Mouse (Mus musculus): ENCODE results near the gene Hacl1. TPM values are rescaled to one million over a fixed set of nuclear protein-coding genes. Genes with fewer than 3 reads are reported as not detected.

The Hacl1 gene
- total and polyA plus RNA-seq, 2 experiments = 631 to 647 TPM

DNA sequence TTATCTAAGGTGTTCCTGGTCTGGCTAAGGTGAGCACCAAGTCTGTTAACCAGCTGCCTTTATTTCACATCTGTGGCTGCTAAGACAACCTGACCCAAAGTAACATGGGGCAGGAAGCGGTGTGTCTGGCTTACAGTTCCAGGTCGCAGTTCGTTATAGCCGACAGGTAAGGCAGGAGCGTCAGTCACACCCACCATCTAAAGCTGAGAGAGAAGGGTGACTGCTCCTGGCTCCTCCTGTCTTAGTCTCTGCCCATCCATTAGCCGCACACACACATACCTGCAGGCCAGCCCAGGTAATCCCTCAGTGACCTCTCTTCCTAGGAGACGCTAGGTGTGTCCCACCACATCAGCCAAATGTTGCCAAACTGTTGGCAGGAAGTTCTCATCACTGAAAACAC, 15.3 kb upstream of the Hacl1 start:
- TF ChIP-seq CTCF (IDR thresholded peaks at IDR 0.05; ENCODE audit: low read depth, low read length) (no peak), POLR2A (IDR thresholded peaks at IDR 0.05; ENCODE audit: extremely low read depth, insufficient read depth, low read length) (no peak)
- no peaks in the 10 kb centered on the region for H3K36me3 ChIP-seq (ENCODE audit: control insufficient read depth, insufficient read depth, low read length)
- H3K27ac ChIP-seq (replicated peaks; ENCODE audit: insufficient read depth, low read depth, low read length) = no peak overlapping the region
- peaks cover 40% of the 10 kb centered on the region for H3K79me2 ChIP-seq (ENCODE audit: control insufficient read depth, insufficient read depth, low read length)
- DNase-seq (ENCODE audit: extremely low read depth, low read depth, low spot score) = no peak
- no peaks in the 10 kb centered on the region for H3K27me3 ChIP-seq (ENCODE audit: control insufficient read depth, insufficient read depth, low read length)
- H3K4me3 ChIP-seq (ENCODE audit: insufficient read depth, low read depth, low read length) = no peak overlapping the region
- H3K4me1 ChIP-seq (ENCODE audit: control insufficient read depth, insufficient read depth, low read length) = peaks cover 14% of the 10 kb centered on the region
- no peak overlapping the region for H3K9ac ChIP-seq (ENCODE audit: low read depth, low read length)
- WGBS = 64% methylated on average over 7 of the region's 7 CpGs

DNA sequence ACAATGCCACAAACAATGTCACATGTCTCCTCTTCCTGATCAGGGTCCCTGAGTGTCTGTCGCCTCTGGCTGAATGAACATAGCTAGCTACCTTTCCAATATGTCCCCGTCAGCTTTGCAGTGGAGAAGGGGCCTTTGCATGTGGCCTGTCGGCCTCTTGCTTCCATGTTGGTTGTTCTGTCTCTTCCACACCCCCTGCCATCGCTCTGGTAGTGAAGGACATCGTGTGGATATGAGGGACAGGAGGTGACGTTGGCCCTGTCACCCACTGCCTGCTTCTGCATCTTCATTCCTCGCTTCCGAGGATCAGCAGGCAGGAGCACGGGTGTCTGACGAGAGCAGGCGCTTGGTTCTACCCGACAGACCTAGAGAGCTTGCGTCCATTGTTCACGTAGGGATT, 14.3 kb upstream of the Hacl1 start:
- H3K4me1 ChIP-seq (ENCODE audit: control insufficient read depth, insufficient read depth, low read length) = peaks cover 13% of the 10 kb centered on the region
- no peak overlapping the region for H3K4me3 ChIP-seq (ENCODE audit: insufficient read depth, low read depth, low read length)
- DNase-seq (ENCODE audit: extremely low read depth, low read depth, low spot score) = no peak
- H3K36me3 ChIP-seq (ENCODE audit: control insufficient read depth, insufficient read depth, low read length) = no peaks in the 10 kb centered on the region
- peaks cover 43% of the 10 kb centered on the region for H3K79me2 ChIP-seq (ENCODE audit: control insufficient read depth, insufficient read depth, low read length)
- H3K9ac ChIP-seq (ENCODE audit: low read depth, low read length) = no peak overlapping the region
- H3K27me3 ChIP-seq (ENCODE audit: control insufficient read depth, insufficient read depth, low read length) = no peaks in the 10 kb centered on the region
- TF ChIP-seq CTCF (IDR thresholded peaks at IDR 0.05; ENCODE audit: low read depth, low read length) = no peak
- no peak for TF ChIP-seq POLR2A (IDR thresholded peaks at IDR 0.05; ENCODE audit: extremely low read depth, insufficient read depth, low read length)
- 90% methylated on average over 14 of the region's 14 CpGs for WGBS
- H3K27ac ChIP-seq (replicated peaks; ENCODE audit: insufficient read depth, low read depth, low read length) = no peak overlapping the region

DNA sequence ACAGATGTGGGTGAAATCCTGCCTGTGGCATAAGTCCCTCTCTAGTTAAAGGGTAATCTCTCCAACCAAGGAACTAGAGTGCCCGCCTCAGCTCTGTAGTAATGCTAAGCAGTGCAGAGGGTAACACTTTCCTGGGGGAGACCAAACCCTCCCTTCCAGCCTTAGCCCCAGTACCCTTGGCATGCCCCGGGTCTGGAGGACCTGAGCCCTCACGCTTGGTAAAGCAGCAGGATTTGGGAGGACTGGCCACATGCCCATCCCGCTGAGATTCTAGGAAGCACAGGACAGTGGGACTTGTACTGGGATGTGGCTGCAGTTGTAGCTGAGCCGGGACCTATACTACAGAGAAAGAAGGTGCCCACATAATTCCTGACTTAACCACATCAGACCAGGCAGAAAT, 13.7 kb upstream of the Hacl1 start:
- Histone ChIP-seq H3K27ac (replicated peaks; ENCODE audit: insufficient read depth, low read depth, low read length) (no peak overlapping the region), H3K27me3 (ENCODE audit: control insufficient read depth, insufficient read depth, low read length) (no peaks in the 10 kb centered on the region), H3K4me3 (ENCODE audit: insufficient read depth, low read depth, low read length) (no peak overlapping the region), H3K9ac (ENCODE audit: low read depth, low read length) (peak overlapping the region; percentile 36; the same call in 1 of the 2 replicates), H3K79me2 (ENCODE audit: control insufficient read depth, insufficient read depth, low read length) (peaks cover 43% of the 10 kb centered on the region), H3K36me3 (ENCODE audit: control insufficient read depth, insufficient read depth, low read length) (no peaks in the 10 kb centered on the region), H3K4me1 (ENCODE audit: control insufficient read depth, insufficient read depth, low read length) (peaks cover 13% of the 10 kb centered on the region)
- no peak for DNase-seq (ENCODE audit: extremely low read depth, low read depth, low spot score)
- TF ChIP-seq POLR2A (IDR thresholded peaks at IDR 0.05; ENCODE audit: extremely low read depth, insufficient read depth, low read length) = no peak
- TF ChIP-seq CTCF (IDR thresholded peaks at IDR 0.05; ENCODE audit: low read depth, low read length) = no peak
- WGBS = 34% methylated on average over 5 of the region's 5 CpGs

DNA sequence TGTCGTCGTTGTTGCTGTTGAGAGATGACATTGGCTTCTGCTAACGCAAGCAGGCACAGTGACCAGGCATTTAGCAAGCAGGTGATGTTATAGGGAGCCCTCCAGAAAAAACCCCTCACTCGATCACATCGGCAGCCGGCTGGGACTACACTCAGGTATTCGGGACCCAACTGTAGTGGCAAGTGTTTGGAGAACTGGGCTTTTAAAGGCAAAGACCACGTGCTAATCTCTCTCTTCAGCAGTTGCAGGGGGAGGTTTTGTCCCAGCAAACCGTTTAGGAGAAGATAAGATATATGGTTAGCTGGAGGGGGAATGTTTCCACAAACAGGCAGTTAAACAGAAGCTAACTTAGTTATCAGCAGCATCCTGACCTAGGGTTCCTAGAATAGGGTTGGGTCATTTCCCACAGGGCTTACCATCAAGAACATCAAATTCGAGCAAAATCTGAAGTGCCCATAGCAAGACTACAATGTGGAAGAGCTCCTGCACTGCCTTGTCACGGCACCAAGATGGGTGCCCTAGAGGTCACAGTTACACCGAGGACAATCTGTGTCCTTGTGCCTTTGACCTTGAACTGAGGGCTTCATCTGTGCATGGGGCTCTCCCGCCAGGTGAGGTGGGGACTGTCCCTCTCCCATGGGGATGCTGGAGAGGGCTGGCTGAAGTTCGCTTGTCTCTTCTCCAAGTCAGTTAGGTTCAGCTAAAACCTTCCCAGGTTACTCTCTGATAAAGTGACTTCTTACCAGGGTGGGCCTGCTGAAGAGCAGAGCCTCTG, 12.2 kb upstream of the Hacl1 start:
- H3K9ac ChIP-seq (ENCODE audit: low read depth, low read length) = no peak overlapping the region
- TF ChIP-seq CTCF (IDR thresholded peaks at IDR 0.05; ENCODE audit: low read depth, low read length) = no peak
- TF ChIP-seq POLR2A (IDR thresholded peaks at IDR 0.05; ENCODE audit: extremely low read depth, insufficient read depth, low read length) = no peak
- no peak overlapping the region for H3K4me3 ChIP-seq (ENCODE audit: insufficient read depth, low read depth, low read length)
- H3K79me2 ChIP-seq (ENCODE audit: control insufficient read depth, insufficient read depth, low read length) = peaks cover 36% of the 10 kb centered on the region
- peaks cover 8% of the 10 kb centered on the region for H3K4me1 ChIP-seq (ENCODE audit: control insufficient read depth, insufficient read depth, low read length)
- no peaks in the 10 kb centered on the region for H3K36me3 ChIP-seq (ENCODE audit: control insufficient read depth, insufficient read depth, low read length)
- no peak overlapping the region for H3K27ac ChIP-seq (replicated peaks; ENCODE audit: insufficient read depth, low read depth, low read length)
- no peak for DNase-seq (ENCODE audit: extremely low read depth, low read depth, low spot score)
- no peaks in the 10 kb centered on the region for H3K27me3 ChIP-seq (ENCODE audit: control insufficient read depth, insufficient read depth, low read length)
- WGBS = 65% methylated on average over 14 of the region's 14 CpGs

DNA sequence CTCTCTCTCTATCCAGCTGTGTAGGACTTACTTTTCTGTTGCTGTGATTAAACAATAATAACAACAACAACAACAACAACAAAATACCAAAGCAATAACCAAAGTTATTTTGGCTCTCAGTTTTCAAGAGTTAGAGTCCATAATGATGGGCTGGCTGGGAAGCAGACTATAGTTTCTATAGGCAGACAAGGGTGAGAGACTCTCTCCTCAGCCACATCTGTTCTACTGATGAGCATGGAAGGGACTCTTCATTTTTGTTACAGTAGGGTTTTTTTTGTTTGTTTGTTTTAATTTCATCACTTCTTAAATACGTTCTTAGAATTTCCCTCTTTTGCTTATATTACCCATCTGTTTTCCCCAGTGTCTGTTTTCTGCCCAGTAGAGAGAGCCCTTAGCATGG, 11.5 kb upstream of the Hacl1 start:
- peaks cover 34% of the 10 kb centered on the region for H3K79me2 ChIP-seq (ENCODE audit: control insufficient read depth, insufficient read depth, low read length)
- H3K36me3 ChIP-seq (ENCODE audit: control insufficient read depth, insufficient read depth, low read length) = no peaks in the 10 kb centered on the region
- H3K27ac ChIP-seq (replicated peaks; ENCODE audit: insufficient read depth, low read depth, low read length) = no peak overlapping the region
- TF ChIP-seq CTCF (IDR thresholded peaks at IDR 0.05; ENCODE audit: low read depth, low read length) = no peak
- TF ChIP-seq POLR2A (IDR thresholded peaks at IDR 0.05; ENCODE audit: extremely low read depth, insufficient read depth, low read length) = no peak
- H3K27me3 ChIP-seq (ENCODE audit: control insufficient read depth, insufficient read depth, low read length) = no peaks in the 10 kb centered on the region
- no peak for DNase-seq (ENCODE audit: extremely low read depth, low read depth, low spot score)
- H3K4me1 ChIP-seq (ENCODE audit: control insufficient read depth, insufficient read depth, low read length) = peaks cover 8% of the 10 kb centered on the region
- H3K9ac ChIP-seq (ENCODE audit: low read depth, low read length) = no peak overlapping the region
- WGBS = 49% methylated on average over 1 of the region's 1 CpGs
- H3K4me3 ChIP-seq (ENCODE audit: insufficient read depth, low read depth, low read length) = no peak overlapping the region

DNA sequence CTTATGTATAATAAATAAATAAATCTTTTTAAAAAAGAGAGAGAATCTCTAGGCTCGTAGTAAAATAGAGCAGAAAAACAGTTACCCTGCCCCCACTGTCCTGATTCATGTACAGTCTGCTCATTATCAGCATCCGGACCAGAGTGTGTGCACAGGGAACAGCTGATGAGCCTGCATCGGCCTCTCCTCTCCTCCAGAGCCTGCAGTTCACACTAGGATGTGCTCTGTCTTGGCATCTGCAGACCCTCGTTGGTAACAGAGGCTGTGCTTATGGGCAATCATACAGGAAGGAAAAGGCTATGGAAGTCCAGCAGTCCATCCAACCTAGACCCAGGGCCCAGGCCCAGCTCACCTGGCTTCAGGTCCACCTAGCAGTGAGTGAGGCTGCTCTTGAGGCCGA, 11.0 kb upstream of the Hacl1 start:
- no peaks in the 10 kb centered on the region for H3K36me3 ChIP-seq (ENCODE audit: control insufficient read depth, insufficient read depth, low read length)
- TF ChIP-seq CTCF (IDR thresholded peaks at IDR 0.05; ENCODE audit: low read depth, low read length) (no peak), POLR2A (IDR thresholded peaks at IDR 0.05; ENCODE audit: extremely low read depth, insufficient read depth, low read length) (no peak)
- no peak overlapping the region for H3K9ac ChIP-seq (ENCODE audit: low read depth, low read length)
- H3K27me3 ChIP-seq (ENCODE audit: control insufficient read depth, insufficient read depth, low read length) = no peaks in the 10 kb centered on the region
- 46% methylated on average over 5 of the region's 5 CpGs for WGBS
- no peak overlapping the region for H3K4me3 ChIP-seq (ENCODE audit: insufficient read depth, low read depth, low read length)
- peaks cover 8% of the 10 kb centered on the region for H3K4me1 ChIP-seq (ENCODE audit: control insufficient read depth, insufficient read depth, low read length)
- no peak overlapping the region for H3K27ac ChIP-seq (replicated peaks; ENCODE audit: insufficient read depth, low read depth, low read length)
- no peak for DNase-seq (ENCODE audit: extremely low read depth, low read depth, low spot score)
- peaks cover 31% of the 10 kb centered on the region for H3K79me2 ChIP-seq (ENCODE audit: control insufficient read depth, insufficient read depth, low read length)

All from liver, adult 2 months (tissue).